Mouse (Mus musculus) ES-CJ7 (cell line): ENCODE measurements around the gene Sema4d.
A peak's percentile ranks its signal among the peaks of the same experiment; 100 is the strongest.

Experiments used
- DNase-seq: peaks from one replicate; pipeline ENCODE4 v3.0.0; 2011; ENCODE audit warnings: low read depth, low spot score

Sema4d gene

DNA sequence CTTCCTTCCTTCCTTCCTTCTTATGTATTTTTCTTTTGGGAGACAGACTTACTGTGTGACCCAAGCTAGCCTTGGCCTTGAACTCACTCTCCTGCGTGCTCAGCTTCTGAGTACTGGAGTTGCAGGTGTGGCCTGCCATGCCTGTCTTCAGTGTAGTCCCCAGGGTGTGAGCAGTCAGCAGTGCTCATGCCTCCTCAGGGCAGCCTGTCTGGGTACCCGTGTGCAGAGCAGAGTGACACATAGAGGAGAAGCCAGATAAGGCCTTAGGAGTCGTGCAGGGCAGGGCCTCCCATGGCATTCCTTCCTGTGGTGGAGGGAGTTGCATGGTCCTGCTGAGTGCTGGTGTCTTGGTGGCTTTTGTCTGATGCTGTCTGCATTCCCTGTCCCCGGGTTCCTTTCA, 114.2 kb downstream of the Sema4d start:
- no peak for DNase-seq

DNA sequence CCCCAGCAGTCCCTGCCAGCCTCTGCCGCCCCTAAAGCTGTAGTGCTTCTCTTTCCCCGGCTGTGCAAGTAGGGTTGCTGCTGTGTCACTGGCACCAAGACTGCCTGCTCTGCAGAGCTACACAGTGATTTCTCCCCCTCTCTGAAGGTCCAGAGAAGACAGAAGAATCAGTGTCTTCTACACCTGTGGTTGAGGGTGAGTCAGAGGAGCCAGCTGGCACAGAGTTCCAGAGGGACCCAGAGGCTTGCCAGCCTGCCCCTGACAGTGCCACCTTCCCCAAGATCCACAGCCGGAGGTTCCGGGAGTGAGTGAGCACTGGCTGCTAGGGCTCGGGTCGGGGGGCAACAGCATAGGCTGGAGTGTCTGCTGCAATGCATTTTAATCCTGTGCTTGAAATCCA, 114.9 kb downstream of the Sema4d start:
- no peak for DNase-seq

DNA sequence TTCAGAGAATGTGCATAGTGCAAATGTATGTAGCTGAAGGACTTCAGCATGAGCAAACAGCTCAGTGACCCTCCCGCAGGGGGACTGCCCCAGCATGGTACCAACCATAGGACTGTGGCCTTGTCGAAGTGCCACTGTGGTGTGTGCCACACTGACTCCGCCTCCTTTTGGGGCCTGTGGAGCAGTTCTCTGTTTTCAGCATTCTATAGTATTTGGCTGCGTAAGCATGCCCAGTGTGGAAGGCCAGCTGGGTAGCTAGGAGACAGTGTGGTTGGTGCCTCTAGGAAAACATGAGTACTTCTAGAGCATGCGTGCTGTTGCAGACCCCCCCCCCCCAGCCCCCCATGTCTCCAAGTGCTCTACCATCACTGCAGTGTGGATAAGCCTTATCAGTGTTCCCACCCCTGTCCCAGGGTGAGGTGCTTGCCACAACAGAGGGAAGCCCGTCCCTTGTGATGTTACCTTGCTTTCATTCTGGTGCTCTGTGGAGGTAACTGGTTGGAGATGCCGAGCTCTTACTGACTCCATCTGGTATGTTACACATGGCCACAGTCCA, 115.8 kb downstream of the Sema4d start:
- DNase-seq, result no peak

DNA sequence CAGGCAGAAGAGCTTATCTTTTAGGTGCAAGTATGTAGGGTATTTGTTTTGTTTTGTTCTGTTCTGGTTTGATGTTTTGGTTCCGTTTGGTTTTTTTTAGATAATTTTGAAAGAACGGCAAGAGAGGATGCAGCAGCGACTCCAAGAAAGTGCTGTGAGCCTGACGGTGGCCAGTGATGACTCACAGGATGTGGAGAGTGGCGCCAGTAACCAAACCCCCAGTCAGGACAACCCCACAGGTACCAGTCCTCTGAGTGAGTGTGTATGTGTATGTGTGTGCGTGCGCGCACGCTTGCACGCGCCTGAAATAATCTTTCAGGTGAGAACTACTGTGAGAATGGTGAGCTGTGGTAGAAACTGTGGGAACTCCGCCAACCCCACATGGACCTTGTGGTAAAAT, 116.5 kb downstream of the Sema4d start:
- DNase-seq, result no peak

DNA sequence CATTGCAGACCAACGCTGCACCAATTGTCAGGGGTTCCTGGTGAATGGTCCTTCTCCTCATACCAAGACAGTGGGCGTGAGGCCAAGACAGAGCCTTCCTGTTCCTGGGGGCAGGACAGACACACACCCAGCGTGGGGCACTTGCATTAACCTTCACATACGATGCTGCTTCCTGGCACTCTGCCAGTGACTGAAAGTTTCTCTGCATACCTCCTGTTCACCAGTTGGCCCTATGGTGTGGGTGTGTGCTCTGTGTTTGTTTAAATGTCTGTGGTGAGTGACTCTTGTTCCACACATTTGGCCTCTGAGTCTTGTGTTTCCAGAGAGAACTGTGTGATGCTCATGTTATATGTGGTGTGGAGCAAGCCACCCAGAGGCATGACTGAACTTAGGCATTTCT, 116.9 kb downstream of the Sema4d start:
- no peak for DNase-seq

DNA sequence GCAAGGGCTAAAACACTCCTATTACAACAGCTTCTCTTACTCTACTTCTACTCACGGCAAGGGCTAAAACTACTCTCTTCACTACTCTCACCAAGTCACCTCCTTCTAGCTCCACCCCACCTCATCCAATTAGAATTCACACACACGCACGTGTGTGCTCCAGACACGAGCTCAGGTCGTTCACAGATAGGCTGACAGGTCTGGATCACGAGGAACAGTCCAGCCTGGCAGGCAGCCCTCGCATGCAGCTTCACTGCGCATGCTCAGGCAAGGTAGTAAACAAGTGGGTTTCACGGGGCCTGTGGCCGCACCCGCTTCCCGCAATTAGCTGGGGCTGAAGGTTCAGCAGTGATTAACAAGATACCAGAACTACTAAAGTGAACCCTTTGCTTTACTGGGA, 125.4 kb downstream of the Sema4d start:
- peak; percentile 95 for DNase-seq

DNA sequence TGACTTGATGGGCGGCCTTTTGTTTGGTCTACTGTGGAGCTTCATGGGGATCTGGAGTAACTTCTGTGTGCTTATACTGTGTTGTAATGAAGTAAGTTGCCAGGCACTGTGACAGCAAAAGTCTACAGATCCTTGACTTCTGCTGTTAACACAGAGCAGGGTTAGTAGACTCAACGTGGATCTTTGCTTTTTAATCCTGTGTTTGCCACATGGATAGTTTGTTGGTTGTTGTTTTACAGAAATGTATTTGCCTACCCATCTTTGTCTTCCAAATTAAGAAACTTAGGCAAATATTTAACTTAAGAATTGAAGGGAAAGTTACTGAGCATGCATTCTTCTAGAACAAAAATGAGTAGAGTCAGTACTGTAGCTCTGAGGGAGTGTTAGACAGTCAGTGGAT, 130.0 kb downstream of the Sema4d start:
- no peak for DNase-seq

DNA sequence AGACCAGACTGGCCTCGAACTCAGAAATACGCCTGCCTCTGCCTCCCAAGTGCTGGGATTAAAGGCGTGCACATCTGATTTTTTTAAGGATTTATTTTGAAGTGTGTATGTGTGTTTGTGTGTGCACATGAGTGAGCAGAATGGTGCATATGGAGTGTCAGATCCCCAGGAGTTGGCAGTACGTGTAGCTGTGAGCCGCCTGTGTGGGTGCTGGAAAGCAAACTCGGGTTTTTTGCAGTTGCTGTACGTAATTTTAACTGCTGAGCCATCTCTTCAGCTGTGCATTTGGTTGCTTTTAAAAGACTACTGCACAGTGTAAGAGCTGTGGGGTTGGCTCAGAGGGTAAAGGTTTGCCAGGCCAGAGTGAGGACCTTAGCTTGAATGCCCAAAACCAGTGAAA, 134.0 kb downstream of the Sema4d start:
- no peak for DNase-seq

DNA sequence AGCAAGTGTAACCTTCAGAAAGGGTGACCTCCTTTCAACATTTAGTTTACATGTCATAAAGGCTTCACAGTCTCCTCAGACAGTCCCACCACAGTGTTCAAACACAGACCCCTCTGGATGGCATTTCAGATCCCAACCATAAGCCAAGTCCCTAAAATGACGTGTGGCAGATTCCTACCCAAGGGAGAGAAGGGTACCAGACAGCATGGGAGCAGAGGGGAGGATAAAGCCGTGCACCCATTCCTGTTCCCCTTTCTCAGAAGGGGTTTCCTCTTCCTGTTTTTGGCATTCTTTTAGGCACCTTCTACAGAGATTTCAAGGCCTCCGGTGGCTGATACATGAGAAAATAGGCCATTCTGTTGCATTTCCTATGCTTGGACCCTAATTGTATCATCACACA, 135.5 kb downstream of the Sema4d start:
- DNase-seq, result no peak

DNA sequence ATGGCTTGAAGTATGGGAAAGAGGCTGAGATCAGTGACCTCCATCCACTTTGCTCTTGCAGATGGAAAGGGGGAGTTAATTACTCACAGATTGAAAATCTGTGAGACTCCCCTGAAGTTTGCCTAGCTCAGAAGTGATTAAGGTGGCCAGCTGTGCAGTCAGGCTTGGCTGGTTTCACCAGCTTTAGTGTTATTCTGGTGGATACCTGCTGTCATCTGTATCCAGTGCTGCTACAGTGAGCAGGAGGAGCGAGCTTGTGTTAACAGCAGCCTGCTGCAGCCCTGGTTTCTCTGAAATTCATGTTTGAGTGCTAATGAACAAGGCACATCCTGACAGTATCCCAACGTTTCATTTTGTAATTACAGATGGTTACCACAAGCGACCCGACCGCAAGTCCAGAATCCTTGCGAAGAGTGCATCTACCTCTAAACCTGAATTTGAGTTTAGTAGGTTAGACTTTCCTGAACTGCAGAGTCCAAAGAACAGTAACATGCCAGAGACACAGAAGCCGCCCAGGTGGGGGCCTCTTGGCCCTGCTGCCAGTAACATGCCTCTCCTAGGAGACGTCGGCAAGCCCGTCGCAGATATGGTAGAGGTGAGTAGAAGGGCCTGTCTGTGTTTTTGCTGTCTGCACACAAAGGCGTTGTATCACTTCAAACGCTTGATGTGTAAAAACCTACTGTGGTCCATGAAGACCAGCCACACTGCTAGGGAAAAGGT, 136.9 kb downstream of the Sema4d start:
- DNase-seq, result no peak

DNA sequence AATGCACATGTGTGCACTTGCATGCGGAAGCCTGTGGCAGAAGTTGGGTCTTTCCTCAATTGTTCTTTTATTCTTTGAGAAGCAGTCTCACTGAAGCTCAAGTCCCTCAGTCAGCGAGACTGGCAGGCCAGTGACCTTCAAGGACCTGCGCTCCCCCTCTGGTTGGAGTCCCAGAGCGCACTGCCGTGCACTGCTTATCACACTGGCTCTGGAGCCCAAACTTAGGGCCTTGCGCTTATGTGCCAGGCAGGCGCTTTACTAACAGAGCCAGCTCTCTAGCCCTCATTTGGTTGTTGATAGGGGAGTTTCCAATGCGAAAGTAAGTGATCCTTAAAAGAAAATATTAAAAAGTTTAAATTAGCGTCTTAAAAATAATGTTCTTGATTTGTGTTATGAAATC, 139.6 kb downstream of the Sema4d start:
- DNase-seq, result no peak

DNA sequence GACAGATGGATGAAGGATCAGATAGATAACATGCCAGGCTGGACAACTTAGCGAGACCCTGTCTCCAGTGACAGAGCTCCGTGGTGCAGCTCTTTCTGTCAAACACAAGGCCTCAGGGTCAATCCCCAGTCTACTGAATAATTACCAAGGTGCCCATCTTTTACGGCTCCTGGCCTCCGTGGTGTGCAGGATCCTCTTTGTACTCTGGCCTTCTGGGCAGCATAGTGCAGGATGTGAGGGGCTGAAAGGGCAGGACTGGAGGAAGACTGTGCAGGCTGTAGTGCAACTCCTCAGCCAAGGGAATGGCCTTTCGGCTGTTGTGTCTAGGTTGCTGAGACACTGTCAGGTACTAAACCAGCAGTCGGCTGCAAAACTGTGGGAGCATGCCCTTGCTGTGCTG, 140.4 kb downstream of the Sema4d start:
- DNase-seq, result no peak

DNA sequence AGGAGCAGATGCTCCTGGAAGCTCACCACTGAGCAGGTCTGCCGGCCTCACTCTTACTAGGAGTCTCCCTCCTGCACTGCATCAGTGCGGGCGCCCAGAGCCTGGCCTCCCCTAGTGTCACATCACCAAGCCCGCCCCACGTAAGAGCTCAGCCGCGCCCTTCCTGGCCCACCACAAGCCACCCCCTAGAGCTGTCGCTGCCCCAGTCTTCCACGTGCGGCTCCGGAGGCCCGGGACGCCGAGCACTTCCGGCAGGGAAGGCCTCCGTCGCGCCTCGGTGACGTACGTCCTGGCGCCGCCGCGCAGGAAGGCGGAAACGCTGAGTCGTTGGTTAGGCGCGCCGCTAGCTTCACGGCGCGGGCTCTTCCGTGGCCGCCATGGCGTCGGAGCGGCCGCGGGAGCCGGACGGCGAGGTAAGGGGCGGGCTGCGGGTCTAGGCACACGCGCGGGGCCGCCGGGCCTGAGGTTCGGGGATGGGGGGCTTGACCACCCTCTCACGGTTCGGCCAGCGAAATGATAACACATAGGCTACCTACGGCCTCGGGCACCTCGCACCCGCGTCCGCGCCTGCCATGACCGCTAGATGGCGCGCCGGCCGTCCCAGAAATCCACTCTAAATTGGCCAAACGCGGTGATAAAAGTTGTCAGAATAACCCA, 142.0 kb downstream of the Sema4d start, which contains the start of gene Secisbp2:
TSS of gene Secisbp2 (plus strand) at position 290 of the 657 bp plus-strand sequence.
- DNase-seq, result peak; percentile 90

DNA sequence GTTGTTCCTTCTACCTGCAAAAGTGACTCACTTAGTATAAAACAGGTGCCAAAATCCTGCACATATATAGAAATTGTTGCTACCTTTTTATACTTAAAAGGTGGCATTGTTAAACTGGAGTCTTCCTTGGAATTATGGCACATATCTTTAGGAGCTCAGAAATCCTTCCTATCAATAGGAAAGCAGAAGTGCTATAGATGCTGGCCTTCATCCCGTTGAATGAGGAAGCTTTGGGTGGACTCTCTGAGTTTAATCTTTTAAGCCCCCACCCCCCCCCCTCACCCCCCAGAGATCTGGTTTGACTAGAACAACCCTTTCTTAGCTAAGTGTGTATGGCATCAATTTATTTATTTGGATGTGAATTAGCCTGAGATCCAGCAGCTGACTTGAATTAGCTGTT, 143.8 kb downstream of the Sema4d start:
- no peak for DNase-seq

DNA sequence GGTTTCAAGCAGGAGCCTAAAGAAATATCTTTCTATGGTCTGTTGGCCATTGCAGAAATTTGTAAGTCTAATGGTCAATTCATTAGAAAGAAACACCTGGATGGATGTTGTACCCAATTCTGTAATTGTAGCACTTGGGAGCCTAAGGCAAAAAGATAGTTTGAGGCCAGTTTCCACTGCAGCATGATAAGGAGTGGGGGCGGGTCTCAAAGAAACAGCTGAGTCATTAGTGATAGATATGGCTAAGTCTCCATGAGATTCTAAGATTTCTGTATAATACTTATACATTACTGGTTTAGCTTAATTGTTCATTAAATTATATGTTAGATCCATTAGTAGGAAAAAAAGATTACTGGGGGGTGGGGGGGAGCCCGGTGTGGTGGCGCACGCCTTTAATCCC, 145.3 kb downstream of the Sema4d start:
- no peak for DNase-seq

DNA sequence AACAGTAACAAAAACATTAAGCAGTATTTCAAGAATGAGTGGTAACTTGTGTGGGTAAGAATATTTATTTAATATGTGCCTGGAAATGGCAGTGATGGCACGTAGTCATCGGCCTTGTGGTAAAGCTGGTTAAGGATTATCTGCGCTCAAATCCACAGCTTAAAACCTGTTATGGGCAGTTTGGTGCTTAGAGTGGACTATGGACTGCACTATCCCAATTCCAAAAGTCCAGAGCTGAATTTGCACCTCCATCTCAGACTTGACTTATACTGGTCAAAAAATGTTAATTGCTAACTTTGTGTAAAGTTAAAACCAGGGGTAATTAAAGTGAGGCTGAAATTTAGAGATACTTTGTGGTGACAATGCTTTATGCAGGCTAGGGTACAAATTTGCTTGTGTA, 145.8 kb downstream of the Sema4d start:
- DNase-seq, result no peak

DNA sequence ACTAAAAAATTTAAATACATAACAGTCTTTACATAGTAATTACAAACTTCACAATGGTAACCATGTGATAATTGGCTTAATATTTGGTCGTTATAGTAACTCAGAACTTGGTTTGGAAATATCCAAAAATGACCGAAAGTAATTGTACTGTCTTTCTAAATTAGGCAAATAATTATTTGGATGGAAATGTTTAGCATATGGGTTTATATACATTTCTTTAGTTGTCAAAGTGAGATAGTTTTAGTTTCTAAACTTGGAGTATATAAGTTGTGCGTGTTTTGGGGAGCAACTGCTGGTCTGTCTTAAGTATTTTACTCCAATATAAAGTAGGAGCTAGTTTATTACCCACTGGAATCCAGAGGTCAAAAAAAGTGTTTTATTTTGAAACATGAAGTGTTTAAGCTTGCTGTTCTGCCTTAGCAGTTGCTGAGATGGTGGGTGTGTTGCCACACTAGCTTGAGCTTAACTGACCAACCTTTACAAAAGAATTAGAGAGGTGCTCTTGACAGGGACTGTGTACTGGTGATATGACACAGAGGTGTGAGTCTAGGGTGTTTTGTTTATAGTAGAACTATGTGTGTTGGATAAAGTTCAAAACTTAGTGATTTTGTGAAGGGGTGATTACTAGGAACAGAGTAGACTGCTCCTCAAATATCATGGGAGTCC, 147.1 kb downstream of the Sema4d start:
- no peak for DNase-seq

DNA sequence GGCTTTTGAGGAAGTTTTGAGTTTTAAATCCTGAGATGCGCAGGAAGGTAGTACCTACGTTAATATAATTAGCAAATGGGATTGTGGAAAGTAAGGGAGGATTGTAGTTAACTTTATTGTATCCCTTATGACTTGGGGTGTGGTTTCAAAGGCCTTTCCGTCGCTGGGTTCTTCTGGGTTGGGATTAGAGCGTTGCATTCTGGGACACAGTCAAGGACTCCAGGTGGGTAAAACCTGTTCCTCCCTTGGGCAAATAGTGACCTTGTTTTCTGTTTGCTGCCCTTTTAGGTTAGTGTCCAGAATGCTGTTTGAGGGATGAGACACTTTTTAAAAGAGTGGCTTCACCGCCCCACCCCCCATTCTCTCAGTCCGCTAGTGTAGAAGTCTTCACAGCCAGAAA, 147.7 kb downstream of the Sema4d start:
- peak; percentile 70 for DNase-seq

DNA sequence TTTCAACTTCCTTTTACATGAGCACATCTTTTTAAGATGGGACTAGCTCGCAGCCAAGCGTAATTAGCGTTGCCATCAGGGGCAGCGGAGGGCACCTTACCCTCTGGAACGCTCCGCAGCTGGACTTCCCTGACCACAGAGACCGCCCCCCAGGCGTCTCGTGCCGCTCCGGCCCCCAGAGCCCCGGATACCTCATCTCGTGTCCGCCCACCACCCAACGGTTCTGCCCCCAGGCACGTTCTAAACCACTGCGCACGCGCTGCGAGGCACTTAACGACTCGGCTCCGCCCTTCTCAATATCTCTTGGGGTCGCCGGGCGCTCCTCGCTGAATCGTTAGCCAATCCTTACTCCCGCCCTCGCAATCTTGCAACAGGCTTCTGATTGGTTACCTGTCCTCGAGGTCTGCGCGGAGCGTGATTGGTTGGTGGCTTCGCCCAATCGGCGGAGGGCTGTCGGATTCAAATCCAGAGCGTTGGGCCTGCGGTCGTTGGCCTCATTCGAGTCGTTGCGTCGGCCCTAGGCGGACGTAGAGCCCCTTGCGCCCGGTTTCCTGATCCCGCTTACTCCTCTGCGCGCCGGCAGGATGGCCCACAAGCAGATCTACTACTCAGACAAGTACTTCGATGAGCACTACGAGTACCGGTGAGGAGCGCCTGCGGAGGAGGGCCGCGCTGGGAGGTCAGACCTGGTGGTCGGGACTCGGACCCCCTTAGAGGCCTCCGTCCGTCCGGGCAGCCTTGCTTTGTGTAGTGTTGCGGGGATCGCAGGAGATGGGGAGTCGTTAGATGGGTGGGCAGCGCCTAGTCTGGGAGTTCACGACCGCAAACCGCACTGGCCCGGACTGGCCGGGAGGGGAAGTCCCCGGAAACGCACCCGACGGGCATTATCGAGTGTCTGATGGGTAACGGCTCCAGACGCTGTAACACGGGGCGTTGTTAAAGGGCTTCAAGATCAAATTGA, 148.4 kb downstream of the Sema4d start, which contains the start of gene Cks2:
TSS of gene Cks2 (plus strand) at position 404 of the 961 bp plus-strand sequence.
- DNase-seq, result peak; percentile 100

DNA sequence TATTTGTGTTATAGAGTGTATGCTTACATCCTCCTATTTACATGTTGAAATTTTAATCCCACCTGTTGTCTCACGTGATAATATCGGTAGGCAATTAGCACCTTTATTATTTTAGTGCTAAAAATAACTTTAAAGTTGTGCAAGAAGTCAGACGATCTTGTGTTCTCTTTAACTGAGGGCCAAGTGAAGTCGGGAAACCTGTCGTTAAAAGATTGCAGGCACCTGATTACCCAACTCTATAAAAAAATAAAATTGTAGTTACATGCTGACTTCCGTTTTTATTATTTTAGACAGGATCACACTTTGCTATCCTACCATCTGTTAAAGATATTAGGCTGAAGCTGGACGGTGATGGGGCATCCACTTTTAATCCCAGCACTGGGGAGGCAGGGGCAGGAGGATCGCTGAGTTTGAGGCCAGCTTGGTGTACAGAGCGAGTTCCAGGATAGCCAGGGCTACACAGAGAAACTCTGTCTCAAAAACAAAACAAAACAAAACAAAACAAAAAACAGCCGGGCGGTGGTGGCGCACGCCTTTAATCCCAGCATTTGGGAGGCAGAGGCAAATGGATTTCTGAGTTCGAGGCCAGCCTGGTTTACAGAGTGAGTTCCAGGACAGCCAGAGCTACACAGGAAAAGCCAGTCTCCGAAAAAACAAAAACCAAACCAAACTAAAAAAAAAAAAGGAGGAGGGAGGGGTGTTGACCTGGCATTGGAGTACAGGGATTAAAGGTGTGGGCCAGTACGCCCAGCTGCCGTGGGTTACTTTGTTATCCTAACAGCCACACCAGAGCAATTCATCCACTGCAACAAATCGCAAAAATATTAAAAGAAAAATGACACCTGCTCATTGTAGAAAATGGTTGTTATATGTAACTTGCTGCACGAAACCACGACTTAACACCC, 149.4 kb downstream of the Sema4d start:
- DNase-seq, result no peak
